Mouse (Mus musculus): ENCODE measurements around the gene Adam12. TPM values are rescaled to one million over a fixed set of nuclear protein-coding genes. Genes with fewer than 3 reads are reported as not detected.

The Adam12 gene
- 0.25 TPM in 2 replicates for polyA plus RNA-seq (2012; rRNA removed)

- 54% methylated on average over 14 of the region's 14 CpGs for WGBS
- H3K27ac ChIP-seq (ENCODE audit: insufficient read depth, low read depth, low read length): no peak within 1 kb of the TSS
- H3K4me3 ChIP-seq (ENCODE audit: low read depth, low read length): no peak within 1 kb of the TSS
Measured at GRCm38 (mm10) chr7:134231378-134232346, at the start of gene Adam12. Gene Adam12 (minus strand): TSS chr7:134232146.

DNA sequence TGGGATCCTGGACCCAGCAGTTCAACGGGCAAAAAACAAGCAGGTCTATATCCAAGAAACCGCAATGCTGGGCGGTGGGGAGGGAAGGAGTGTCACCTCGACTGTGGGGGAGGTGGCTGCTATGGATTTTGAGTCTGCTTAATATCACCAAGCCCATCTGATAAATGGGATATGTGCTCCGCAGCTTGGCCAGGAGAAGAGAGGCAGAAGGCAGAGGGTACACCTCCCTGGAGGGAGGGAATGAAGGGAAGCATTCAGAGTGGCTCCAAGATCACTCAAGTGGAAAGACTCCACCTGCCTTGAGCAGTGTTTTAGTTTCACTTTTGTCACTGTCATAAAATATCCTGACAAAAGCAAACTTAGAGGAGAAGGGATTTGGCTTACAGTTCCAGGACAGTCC is 41.0 kb upstream of the Adam12 start:
- WGBS: 86% methylated on average over 5 of the region's 5 CpGs
- Histone ChIP-seq H3K27ac (ENCODE audit: insufficient read depth, low read depth, low read length) (no peak overlapping the region), H3K27me3 (ENCODE audit: control insufficient read depth, insufficient read depth, low read length) (no peaks in the 10 kb centered on the region), H3K4me1 (ENCODE audit: control insufficient read depth, insufficient read depth, insufficient read length, low read length) (no peaks in the 10 kb centered on the region), H3K36me3 (ENCODE audit: control insufficient read depth, insufficient read depth, low read length) (no peaks in the 10 kb centered on the region), H3K4me3 (ENCODE audit: low read depth, low read length) (no peak overlapping the region)
- no peak for TF ChIP-seq POLR2A (IDR thresholded peaks at IDR 0.05; ENCODE audit: low read depth, low read length)
- no peak for TF ChIP-seq CTCF (IDR thresholded peaks at IDR 0.05; ENCODE audit: extremely low read depth, insufficient read length, insufficient replicate concordance, low read depth, low read length)

More at GRCm38 (mm10) chr7:134231378-134232346, at the start of gene Adam12:
- Histone ChIP-seq H3K36me3 (ENCODE audit: control insufficient read depth, insufficient read depth, low read length) (no peaks in the 10 kb centered on the region), H3K27me3 (ENCODE audit: control insufficient read depth, insufficient read depth, low read length) (no peaks in the 10 kb centered on the region), H3K4me1 (ENCODE audit: control insufficient read depth, insufficient read depth, insufficient read length, low read length) (no peaks in the 10 kb centered on the region)
- TF ChIP-seq POLR2A (IDR thresholded peaks at IDR 0.05; ENCODE audit: low read depth, low read length): no peak
- no peak for TF ChIP-seq CTCF (IDR thresholded peaks at IDR 0.05; ENCODE audit: extremely low read depth, insufficient read length, insufficient replicate concordance, low read depth, low read length)

DNA sequence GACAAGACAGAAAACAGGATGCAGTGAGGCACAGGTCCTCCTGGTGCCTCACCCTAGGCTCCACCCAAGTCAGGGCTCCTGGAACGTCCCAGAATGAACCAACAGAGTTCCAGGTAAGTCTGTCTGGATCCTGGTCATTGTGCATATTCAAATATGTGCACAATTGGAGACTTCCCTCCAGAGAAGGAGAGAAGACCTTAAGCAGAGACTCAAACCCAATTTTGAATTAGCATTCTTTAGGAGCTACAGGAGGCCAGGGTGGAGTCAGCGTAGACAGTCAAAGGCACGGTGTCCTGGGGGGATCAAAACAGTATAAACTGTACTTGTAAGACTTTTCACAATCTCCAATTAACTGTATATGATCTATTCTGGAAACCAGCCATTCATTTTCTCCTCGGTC is 40.5 kb upstream of the Adam12 start:
- Histone ChIP-seq H3K27me3 (ENCODE audit: control insufficient read depth, insufficient read depth, low read length) (no peaks in the 10 kb centered on the region), H3K36me3 (ENCODE audit: control insufficient read depth, insufficient read depth, low read length) (no peaks in the 10 kb centered on the region), H3K4me1 (ENCODE audit: control insufficient read depth, insufficient read depth, insufficient read length, low read length) (no peaks in the 10 kb centered on the region), H3K27ac (ENCODE audit: insufficient read depth, low read depth, low read length) (no peak overlapping the region), H3K4me3 (ENCODE audit: low read depth, low read length) (no peak overlapping the region)
- WGBS: 77% methylated on average over 4 of the region's 4 CpGs
- TF ChIP-seq CTCF (IDR thresholded peaks at IDR 0.05; ENCODE audit: extremely low read depth, insufficient read length, insufficient replicate concordance, low read depth, low read length): no peak
- TF ChIP-seq POLR2A (IDR thresholded peaks at IDR 0.05; ENCODE audit: low read depth, low read length): no peak

DNA sequence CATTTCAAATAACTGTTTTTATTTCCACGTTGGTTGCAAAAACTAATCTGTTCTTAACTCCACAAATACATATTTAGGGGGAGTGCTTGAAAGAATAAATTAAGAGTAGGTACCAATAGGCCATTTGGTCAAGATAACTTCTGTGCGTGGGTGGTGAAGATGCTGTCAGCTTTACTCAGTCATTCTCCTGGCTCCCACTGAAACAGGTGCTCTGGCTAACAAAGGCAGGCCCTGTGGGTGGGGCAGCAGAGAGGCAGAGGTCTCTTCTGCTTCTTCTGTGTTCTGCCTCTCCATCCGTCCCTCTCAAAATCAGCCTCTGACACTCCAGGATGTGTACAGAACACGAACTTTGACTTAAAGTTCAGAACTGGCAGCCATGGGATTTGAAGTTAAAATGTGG is 33.8 kb upstream of the Adam12 start:
- H3K4me1 ChIP-seq (ENCODE audit: control insufficient read depth, insufficient read depth, insufficient read length, low read length): no peaks in the 10 kb centered on the region
- H3K27ac ChIP-seq (ENCODE audit: insufficient read depth, low read depth, low read length): no peak overlapping the region
- no peaks in the 10 kb centered on the region for H3K27me3 ChIP-seq (ENCODE audit: control insufficient read depth, insufficient read depth, low read length)
- 66% methylated on average over 4 of the region's 4 CpGs for WGBS
- TF ChIP-seq POLR2A (IDR thresholded peaks at IDR 0.05; ENCODE audit: low read depth, low read length) (no peak), CTCF (IDR thresholded peaks at IDR 0.05; ENCODE audit: extremely low read depth, insufficient read length, insufficient replicate concordance, low read depth, low read length) (no peak)
- no peak overlapping the region for H3K4me3 ChIP-seq (ENCODE audit: low read depth, low read length)
- no peaks in the 10 kb centered on the region for H3K36me3 ChIP-seq (ENCODE audit: control insufficient read depth, insufficient read depth, low read length)

DNA sequence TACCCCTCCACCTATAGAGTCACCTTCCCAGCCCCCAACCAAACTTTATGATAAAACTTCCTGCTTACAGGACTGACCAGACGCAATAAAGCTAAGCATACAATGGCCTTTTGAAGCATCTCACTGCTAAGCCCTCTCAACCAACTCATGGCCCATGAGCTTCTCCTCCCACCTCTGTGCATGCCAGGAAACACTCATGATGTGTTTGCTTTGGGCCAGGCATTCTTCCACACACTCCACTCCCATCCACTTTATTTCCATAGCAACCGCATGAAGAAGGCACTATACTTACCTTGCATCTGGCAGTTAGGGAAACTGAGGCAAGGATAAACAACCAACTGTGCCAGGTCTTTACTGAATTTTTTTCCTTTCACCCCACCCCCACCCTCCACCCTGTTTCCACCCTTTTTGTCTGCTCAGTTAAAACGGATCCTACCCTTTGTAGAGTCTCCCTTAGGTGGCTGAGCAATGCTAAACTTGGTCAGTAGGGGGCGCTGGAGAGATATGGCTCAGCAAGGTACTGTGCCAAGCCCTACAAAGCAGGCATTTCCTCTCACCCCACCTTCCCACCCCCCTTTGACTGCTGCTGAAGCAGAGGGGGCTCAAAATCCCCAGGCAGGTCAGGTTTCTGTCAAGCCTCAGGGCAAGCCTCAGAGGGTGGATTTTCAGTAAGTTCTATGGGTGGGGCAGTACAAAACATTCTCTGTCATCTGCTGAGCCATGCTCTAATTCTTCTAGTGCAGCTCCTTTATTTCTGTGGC is 31.4 kb upstream of the Adam12 start:
- Histone ChIP-seq H3K4me1 (ENCODE audit: control insufficient read depth, insufficient read depth, insufficient read length, low read length) (no peaks in the 10 kb centered on the region), H3K36me3 (ENCODE audit: control insufficient read depth, insufficient read depth, low read length) (no peaks in the 10 kb centered on the region), H3K4me3 (ENCODE audit: low read depth, low read length) (no peak overlapping the region), H3K27ac (ENCODE audit: insufficient read depth, low read depth, low read length) (no peak overlapping the region), H3K27me3 (ENCODE audit: control insufficient read depth, insufficient read depth, low read length) (no peaks in the 10 kb centered on the region)
- WGBS: 36% methylated on average over 4 of the region's 4 CpGs
- TF ChIP-seq POLR2A (IDR thresholded peaks at IDR 0.05; ENCODE audit: low read depth, low read length): no peak
- peak; percentile 67; the same call in 1 of the 2 replicates for TF ChIP-seq CTCF (IDR thresholded peaks at IDR 0.05; ENCODE audit: extremely low read depth, insufficient read length, insufficient replicate concordance, low read depth, low read length)

DNA sequence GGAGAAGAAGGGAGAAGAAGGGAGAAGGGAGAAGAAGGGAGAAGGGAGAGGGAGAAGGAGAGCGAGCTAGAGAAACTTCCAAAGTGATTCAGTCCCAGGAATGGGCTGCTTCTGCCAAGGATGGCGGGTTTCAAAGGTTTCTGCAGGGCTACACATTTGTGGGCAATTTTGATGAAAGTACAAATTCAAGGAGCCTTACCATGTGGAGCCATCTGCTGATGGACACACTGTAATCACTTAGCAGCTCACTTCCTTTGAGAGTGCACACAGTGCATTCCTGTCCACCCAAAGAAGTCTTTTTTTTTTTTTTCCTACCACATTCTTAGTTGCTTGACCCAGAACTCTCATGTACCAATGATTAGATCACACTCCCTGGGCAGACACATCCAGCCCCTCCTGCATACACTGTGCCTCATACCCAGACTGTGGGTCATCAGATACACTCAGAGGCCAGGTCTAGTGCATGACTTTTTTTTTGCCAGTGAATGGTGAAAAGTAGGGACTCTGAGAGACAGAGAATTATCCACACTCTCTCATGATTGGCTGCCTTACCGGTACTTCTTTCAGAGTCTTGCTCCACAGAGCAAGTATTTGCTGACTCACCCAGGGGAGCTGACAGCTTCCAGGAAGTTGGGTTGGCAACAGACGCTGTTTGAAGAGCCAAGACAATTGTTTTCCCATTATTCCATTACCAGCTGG is 29.2 kb upstream of the Adam12 start:
- 34% methylated on average over 4 of the region's 4 CpGs for WGBS
- no peaks in the 10 kb centered on the region for H3K36me3 ChIP-seq (ENCODE audit: control insufficient read depth, insufficient read depth, low read length)
- H3K4me1 ChIP-seq (ENCODE audit: control insufficient read depth, insufficient read depth, insufficient read length, low read length): no peaks in the 10 kb centered on the region
- no peaks in the 10 kb centered on the region for H3K27me3 ChIP-seq (ENCODE audit: control insufficient read depth, insufficient read depth, low read length)
- no peak overlapping the region for H3K4me3 ChIP-seq (ENCODE audit: low read depth, low read length)
- H3K27ac ChIP-seq (ENCODE audit: insufficient read depth, low read depth, low read length): no peak overlapping the region
- TF ChIP-seq POLR2A (IDR thresholded peaks at IDR 0.05; ENCODE audit: low read depth, low read length) (no peak), CTCF (IDR thresholded peaks at IDR 0.05; ENCODE audit: extremely low read depth, insufficient read length, insufficient replicate concordance, low read depth, low read length) (no peak)
